Mouse (Mus musculus) adrenal gland, postnatal 4 days (tissue): Measurements from ENCODE around the gene Ssbp4. TPM values are rescaled to one million over a fixed set of nuclear protein-coding genes. Genes with fewer than 3 reads are reported as not detected.
"Not testable (repeated sequence)": the region's sequence is repeated elsewhere in the genome, so short reads cannot be mapped to it uniquely, and the experiment has no call there.

Experiments used
- DNase-seq, 2 experiments: peaks; one replicate each; pipeline ENCODE4 v3.0.0; 2021 to 2022; ENCODE audit warnings: low spot score in 2 of 2, mixed read lengths in 2 of 2
- total RNA-seq, 2 experiments: library from RNA; stranded (reverse); gene quantifications; 2 replicates each; pipeline ENCODE4 v1.2.3; 2021

Gene Ssbp4
- total RNA-seq, 2 experiments from 2014 or later: 137 to 154 TPM

GRCm38 (mm10) chr8:70593961-70594609 lies 14.6 kb downstream of the Ssbp4 start, which contains the start of gene Isyna1:
Gene Isyna1, plus strand, starts transcription at chr8:70594373.
- DNase-seq: peak; percentile 65 to 81

DNA sequence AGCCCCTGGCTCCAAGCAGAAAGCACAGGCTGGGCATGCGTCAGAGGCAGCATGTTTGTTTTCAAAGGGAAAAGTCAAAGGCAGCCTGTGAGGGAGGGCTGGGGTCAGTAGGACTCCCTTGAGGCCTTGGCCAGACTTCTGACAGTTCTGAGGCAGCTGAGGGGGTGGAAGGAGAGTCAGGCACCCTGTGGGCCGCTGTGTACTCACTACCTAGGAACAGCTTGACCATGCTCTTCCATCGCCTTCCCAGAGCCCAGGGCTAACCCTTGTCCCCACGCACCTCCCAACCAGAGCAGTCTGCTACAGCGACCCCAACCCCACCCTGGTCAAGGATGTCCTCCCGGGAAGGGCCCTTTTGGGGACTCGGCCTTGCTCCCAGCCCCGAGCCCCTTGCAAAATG lies 15.5 kb downstream of the Ssbp4 start:
- no peak for DNase-seq

DNA sequence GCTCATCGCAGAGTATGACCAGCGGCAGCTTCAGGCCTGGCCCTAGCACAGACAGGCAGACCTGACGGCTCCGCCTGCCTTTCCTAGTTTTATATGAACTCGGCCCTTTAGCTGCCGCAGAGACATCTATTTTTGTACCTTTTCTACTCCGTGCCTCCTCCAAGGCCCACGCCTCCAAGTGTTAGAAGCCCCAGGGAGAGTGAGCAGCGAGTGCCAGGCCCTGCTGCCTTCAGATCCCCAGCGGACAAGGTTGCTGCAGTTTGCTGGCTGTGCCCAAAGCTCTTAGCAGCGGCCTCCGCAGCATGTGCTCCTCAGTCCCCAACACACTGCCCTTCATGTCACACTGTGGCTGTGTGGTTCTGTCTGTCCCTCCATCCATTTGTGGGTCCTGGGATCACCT lies 17.1 kb downstream of the Ssbp4 start:
- DNase-seq: no peak

- not testable (repeated sequence) for DNase-seq
Measured at GRCm38 (mm10) chr8:70587955-70588354, 20.7 kb downstream of the Ssbp4 start.

DNA sequence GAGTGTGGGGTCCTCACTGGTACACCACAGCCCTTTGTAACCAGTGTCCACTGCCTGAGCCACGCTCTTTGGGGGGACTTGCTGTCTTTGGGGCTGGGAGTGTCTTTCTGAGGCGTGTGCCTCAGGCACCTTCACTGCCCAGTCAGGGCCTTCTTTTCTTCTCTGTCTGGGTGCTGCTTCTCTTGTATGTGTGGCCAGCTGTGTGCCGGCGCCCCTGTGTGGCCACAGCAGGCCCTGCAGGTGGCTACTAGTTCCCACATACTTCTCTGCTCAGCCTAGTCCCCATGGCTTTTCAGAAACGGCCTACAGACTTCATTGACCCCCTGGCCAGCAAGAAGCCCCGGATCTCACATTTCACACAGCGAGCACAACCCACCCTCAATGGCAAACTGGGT lies 23.4 kb downstream of the Ssbp4 start:
- peak in 1 of 2 experiments; percentile 51 for DNase-seq

DNA sequence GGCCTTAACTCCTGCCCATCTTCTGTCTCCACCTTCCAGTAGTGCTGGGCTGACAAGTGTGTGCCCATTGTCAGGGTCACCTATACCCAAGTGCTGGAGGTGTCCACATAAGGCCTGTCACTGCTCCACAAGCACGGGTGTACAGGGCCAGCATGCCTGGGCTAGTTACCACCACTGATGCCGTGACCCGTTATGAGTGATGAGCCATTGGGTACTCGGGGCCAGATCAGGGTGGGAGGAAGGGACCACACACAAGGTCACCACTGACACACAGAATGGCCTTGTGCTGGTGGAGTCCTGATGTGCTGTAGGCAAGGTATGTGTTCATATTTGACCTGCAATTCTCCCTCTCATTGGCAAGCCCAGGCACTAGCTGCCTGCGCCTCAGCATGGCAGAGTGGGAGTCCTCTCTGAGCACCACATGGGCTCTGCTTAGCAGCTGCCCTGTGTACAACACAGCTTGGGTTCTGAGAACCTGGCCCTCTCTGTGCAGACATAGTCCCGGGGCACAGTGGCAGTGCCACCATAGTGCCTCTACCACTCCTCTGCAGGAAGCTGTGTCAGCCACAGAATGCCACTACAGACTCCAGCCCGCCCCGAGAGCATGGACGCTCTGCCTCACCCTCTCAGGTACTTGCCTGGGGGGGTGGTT lies 23.9 kb downstream of the Ssbp4 start:
- no peak for DNase-seq

DNA sequence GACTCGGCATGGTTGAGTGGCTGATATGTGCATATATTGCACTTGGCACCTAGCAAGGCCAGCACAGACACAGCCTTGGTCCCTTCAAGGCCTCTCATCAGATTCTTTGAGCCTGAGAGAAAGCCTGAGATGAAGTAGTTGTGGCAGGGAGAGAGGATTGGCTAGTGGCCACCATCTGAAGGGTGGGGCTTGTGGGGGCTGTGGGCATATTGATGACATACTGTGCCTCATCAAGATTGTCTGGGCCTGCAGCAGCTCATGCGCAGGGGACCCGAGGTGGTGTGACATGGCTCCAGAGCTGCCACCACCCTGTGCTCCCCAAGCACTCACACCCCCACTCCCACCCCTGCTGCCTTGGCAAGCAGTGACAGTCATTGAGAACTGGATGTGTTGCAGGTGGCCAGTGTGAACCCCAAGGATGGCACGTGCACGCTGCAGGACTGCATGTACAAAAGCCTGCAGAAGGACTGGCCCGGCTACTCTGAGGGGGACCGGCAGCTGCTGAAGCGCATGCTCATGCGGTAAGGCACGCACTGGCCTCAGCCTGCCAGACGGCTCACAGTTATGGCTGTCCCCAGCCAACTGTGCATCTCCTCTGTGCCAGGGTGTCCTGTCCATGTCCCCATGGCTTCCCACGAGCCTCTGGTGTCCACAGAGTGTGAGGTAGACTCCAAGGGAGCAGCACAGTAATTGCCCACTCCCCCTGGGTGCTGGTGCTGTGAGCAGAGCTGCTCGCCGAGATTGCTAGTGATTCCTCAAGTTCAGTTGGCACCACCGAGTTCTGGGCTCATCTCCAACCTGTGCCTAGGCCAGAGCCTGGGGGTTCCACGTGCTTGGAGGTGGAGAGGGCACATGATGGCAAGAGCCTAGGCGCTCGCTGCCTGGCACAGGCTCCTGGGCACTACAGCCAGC lies 24.9 kb downstream of the Ssbp4 start:
- DNase-seq: no peak

DNA sequence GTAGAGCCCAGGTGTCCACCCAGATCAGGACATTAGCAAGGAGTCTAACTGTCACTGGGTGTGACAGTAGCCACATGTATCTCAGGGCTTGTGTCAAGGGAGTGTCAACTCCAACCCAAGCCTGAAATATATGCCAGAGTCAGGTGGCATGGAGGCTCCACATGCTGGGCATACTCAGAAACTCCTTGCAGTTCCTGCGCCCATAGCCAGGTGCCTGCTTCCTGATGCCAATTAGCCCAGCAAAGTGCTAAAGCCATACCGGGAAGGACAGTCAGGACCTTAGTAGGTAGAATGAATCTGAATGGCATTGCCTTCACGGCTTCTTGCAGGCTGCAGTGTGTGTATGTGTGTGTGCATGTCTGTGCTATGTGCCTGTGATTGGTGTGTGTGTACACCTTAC lies 31.5 kb downstream of the Ssbp4 start:
- DNase-seq: no peak

GRCm38 (mm10) chr8:70574915-70575314 lies 33.8 kb downstream of the Ssbp4 start:
- DNase-seq: no peak

DNA sequence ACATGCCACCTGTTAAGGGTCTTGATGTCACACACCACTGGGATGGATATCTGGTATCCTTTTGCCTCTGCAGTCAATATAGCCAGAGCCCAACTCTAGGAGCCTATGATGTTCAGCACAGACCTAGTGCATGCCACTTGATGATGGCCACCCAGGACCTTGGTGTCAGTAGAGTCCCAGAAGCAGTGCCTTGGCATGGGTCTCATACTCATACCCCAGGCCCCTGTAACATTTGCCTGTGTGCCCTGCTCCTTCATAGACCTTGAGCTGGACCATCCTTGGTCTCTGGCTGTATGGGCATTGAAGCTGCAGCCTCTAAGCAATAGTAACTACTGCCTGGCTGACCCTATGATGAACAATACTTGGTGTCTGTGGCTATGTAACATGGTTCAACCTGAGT lies 34.4 kb downstream of the Ssbp4 start:
- no peak for DNase-seq

DNA sequence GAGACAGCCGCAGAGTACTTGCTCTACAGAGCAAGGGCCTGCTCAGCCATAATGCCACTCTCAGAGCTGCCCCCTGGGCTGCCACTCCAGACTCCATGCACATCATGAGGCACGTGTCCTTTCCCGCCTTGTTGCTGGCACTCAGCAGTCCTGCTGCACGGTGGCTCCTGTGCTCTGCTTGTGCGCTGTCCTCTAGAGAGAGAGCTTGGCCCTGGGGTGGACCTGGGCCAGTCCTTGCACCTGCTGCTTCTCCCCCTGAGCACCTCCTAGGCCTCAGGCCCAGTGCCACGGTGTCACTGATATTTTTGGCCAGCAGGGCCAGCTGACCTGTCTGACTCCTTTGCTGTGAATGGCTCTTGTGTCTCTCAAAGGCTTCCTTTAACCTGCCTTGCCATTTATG lies 37.7 kb downstream of the Ssbp4 start:
- no peak for DNase-seq

GRCm38 (mm10) chr8:70570360-70570759 lies 38.3 kb downstream of the Ssbp4 start:
- DNase-seq: no peak

- no peak for DNase-seq
Measured at GRCm38 (mm10) chr8:70565561-70565960, 43.1 kb downstream of the Ssbp4 start.

- DNase-seq: no peak
Measured at GRCm38 (mm10) chr8:70564696-70565235, 43.9 kb downstream of the Ssbp4 start.

DNA sequence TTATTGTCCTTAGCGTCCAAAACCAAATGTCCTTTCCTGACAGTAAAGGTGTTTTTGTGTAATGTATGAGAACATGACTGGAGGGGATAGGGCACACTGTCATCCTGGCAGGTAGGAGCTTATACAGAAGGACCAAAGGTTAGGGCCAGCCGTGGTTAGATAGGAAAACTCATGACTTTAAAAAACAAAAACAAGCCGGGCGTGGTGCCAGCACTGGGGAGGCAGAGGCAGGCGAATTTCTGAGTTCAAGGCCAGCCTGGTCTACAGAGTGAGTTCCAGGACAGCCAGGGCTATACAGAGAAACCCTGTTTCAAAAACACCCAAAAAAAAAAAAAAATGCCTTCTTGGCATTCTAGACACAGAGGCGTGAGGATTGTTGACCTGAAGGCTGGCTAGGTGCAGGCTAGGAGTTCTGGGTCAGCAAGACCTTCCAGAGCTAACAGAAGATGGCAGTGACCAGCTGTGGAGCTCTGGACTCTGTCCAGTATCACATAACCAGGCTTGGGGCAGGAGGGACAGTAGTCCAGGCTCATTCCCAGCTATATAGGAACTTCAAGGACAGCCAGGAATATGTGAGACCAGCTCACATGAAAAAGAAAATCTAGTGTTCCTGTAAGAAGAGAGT lies 44.8 kb downstream of the Ssbp4 start:
- DNase-seq: no peak

GRCm38 (mm10) chr8:70562802-70563201 lies 45.9 kb downstream of the Ssbp4 start:
- no peak for DNase-seq

- no peak for DNase-seq
Measured at GRCm38 (mm10) chr8:70561809-70562535, 46.7 kb downstream of the Ssbp4 start.

GRCm38 (mm10) chr8:70561357-70561756 lies 47.3 kb downstream of the Ssbp4 start:
- no peak for DNase-seq

GRCm38 (mm10) chr8:70560564-70560963 lies 48.1 kb downstream of the Ssbp4 start:
- DNase-seq: no peak

- DNase-seq: no peak
Measured at GRCm38 (mm10) chr8:70560096-70560495, 48.6 kb downstream of the Ssbp4 start.
